Mouse (Mus musculus): ENCODE measurements around the gene Xlr3b.
"Not testable (repeated sequence)": the region's sequence is repeated elsewhere in the genome, so short reads cannot be mapped to it uniquely, and the experiment has no call there.

The Xlr3b gene

GRCm38 (mm10) chrX:73191934-73192333 is at the start of gene Xlr3b:
Gene Xlr3b (plus strand): TSS chrX:73192207.
- not testable (repeated sequence) for DNase-seq (ENCODE audit: low spot score in 2 of 2)

DNA sequence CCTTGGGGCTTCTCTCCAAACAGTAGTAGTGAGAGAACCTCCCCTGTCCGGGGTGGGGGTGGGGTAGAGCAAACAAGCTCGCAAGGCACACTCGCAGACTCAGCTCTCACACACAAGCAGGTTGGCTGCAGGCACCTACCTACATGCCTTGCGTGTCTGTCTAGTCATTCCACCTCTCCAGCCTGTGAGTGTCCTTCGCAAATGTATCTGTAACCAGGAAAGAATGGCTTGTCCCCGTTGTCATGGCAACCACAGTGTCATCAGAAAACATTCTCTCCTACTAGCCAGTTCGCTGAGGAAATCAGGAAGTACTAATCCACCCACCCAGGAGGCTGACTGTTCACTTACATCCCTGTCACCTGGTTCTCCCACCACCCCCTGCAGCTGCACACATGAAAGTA is 48.8 kb upstream of the Xlr3b start:
- DNase-seq (ENCODE audit: low spot score in 2 of 2): not testable (repeated sequence)

- not testable (repeated sequence) for DNase-seq (ENCODE audit: low spot score in 2 of 2)
These were observed 43.5 kb upstream of the Xlr3b start, which contains the start of gene Xlr5b for GRCm38 (mm10) chrX:73148496-73148895. Gene Xlr5b (plus strand): TSS chrX:73148796.

- DNase-seq (ENCODE audit: low spot score in 2 of 2): not testable (repeated sequence)
These were observed 42.7 kb upstream of the Xlr3b start, which contains the start of gene DXBay18 for GRCm38 (mm10) chrX:73149350-73149749. Gene DXBay18 (minus strand): TSS chrX:73149450.

GRCm38 (mm10) chrX:73176889-73177288 is 15.1 kb upstream of the Xlr3b start, which contains the start of gene Spin2d:
Gene Spin2d (minus strand): TSS chrX:73176989.
- DNase-seq (ENCODE audit: low spot score in 2 of 2): not testable (repeated sequence)

DNA sequence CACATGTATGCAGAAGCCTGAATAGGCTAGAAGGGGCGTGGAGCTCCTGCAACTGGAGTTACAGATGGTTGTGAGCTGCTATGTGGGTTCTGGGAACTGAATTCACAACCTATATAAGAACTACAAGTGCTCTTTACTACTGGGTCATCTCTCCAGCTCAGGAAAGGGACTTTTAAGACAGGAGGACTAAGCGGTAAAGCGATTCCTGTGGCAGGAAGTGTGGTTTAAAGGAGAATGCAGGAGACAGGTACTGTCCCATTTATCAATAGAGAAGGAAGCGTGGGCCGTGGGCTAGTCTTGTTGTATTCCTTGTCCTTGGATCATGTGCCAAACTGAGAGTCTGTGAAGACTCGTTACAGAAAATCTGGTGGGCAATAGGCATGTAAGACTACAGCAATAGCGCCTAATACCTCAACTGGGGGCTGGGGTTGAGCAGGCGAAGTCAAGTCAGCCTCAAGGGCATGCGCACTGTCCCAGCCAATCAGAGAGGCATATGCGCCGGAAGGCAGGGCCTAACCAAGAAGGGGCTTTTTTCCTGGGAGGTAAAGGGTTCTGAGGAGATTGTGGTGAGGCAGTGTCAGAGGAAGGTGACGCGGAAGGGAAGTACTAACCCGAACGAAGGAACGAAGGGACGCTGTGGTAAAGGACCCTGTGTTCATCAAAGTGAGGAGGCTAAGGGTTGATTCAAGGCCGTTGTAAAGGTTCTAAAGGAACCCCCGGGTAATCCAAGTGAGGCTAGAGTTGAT is 22.0 kb downstream of the Xlr3b start, which contains the start of gene Xlr4b:
Gene Xlr4b (plus strand): TSS at position 515 of the 746 bp plus-strand sequence.
- DNase-seq (ENCODE audit: low spot score in 2 of 2): not testable (repeated sequence)

GRCm38 (mm10) chrX:73225365-73225764 is 33.4 kb downstream of the Xlr3b start:
- DNase-seq (ENCODE audit: low spot score in 2 of 2): no peak

DNA sequence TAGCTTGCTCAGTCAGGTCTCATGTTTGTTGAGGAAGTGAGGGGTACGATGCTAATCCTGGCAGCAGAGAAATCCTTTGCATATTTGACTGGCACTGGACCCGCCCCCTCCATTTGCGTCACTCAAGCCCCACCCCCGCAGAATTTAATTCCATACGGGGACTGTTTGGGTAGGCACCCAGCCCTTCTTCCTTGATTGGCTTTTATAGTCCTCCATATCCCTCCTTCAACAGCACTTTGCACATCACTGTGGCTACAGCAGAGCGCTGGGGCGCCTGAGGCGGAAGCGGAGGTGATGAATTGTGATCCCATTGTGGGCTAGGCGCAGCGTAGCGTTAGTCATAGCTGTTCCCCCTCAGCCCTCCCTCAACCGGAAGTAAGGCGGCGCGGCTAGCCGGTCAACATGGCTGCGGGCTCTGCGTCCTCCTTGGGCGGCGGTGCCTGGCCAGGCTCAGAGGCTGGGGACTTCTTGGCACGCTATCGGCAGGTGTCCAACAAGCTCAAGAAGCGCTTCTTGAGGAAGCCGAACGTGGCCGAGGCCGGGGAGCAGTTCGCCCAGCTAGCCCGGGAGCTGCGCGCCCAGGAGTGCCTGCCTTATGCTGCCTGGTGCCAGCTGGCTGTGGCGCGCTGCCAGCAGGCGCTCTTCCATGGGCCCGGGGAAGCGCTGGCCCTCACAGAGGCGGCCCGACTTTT is 36.1 kb downstream of the Xlr3b start, which contains the start of gene F8a:
Gene F8a (plus strand): TSS at position 378 of the 692 bp plus-strand sequence.
- DNase-seq (ENCODE audit: low spot score in 2 of 2): peak; percentile 61 to 80

GRCm38 (mm10) chrX:73228606-73229214 is 36.7 kb downstream of the Xlr3b start:
- peak; percentile 38 to 78 for DNase-seq (ENCODE audit: low spot score in 2 of 2)

DNA sequence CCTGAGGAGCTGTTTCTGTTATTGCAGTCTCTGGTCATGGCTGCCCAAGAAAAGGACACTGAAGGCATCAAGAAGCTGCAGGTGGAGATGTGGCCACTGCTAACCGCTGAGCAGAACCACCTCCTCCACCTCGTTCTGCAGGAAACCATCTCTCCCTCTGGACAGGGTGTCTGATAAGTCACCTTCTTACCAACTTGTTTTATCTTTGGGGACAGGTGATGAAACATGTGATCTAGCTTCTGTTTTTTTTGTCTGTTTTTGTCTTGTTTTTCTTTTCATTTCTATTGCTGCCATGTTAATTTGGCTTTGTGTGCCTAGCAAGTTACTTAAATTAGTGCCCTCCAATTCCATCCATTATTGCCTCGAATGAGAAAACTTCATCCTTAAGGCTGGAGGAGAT is 37.3 kb downstream of the Xlr3b start:
- DNase-seq (ENCODE audit: low spot score in 2 of 2): no peak

DNA sequence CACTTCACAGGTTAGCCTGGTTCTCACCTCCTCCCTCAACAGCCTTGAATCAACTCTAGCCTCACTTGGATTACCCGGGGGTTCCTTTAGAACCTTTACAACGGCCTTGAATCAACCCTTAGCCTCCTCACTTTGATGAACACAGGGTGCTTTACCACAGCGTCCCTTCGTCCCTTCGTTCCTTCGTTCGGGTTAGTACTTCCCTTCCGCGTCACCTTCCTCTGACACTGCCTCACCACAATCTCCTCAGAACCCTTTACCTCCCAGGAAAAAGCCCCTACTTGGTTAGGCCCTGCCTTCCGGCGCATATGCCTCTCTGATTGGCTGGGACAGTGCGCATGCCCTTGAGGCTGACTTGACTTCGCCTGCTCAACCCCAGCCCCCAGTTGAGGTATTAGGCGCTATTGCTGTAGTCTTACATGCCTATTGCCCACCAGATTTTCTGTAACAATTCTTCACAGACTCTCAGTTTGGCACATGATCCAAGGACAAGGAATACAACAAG is 50.9 kb downstream of the Xlr3b start, which contains the start of gene Xlr4c:
Gene Xlr4c (minus strand): TSS at position 310 of the 505 bp plus-strand sequence.
- not testable (repeated sequence) for DNase-seq (ENCODE audit: low spot score in 2 of 2)
